Mouse (Mus musculus): ENCODE results near the gene Gm10644. TPM values are rescaled to one million over a fixed set of nuclear protein-coding genes. Genes with fewer than 3 reads are reported as not detected.
A peak's percentile ranks its signal among the peaks of the same experiment; 100 is the strongest.

Gm10644 gene
- polyA plus RNA-seq, 1 experiment from 2014 or later = 0.86 TPM

GRCm38 (mm10) chr8:83900957-83901270 is 54.1 kb downstream of the Gm10644 start:
- peak overlapping the region; percentile 95 for H3K4me2 ChIP-seq
- no peaks in the 10 kb centered on the region for H3K27me3 ChIP-seq
- no peaks in the 10 kb centered on the region for H3K36me3 ChIP-seq
- WGBS = under 1% methylated on average over 26 of the region's 40 CpGs
- peak overlapping the region; percentile 90 for H3K9ac ChIP-seq
- ATAC-seq (ENCODE audit: borderline replicate concordance, extremely low read depth, low FRiP score, low TSS enrichment) = no peak
- peaks cover 66% of the 10 kb centered on the region for H3K4me1 ChIP-seq
- no peaks in the 10 kb centered on the region for H3K9me3 ChIP-seq
- H3K4me3 ChIP-seq = peak overlapping the region; percentile 95
- H3K27ac ChIP-seq = peak overlapping the region; percentile 99

GRCm38 (mm10) chr8:83900266-83900956 is 54.6 kb downstream of the Gm10644 start:
- peak overlapping the region; percentile 95 for H3K4me3 ChIP-seq
- H3K9me3 ChIP-seq = no peaks in the 10 kb centered on the region
- H3K4me1 ChIP-seq = peaks cover 66% of the 10 kb centered on the region
- H3K9ac ChIP-seq = peak overlapping the region; percentile 90
- 0 out of 2 replicates have a peak, but pooled peaks cover 4% of the 10 kb centered on the region for H3K27me3 ChIP-seq
- H3K27ac ChIP-seq = peak overlapping the region; percentile 99
- peak overlapping the region; percentile 95 for H3K4me2 ChIP-seq
- no peaks in the 10 kb centered on the region for H3K36me3 ChIP-seq
- ATAC-seq (ENCODE audit: borderline replicate concordance, extremely low read depth, low FRiP score, low TSS enrichment) = peak; percentile 2; the same call in 1 of the 2 replicates
- WGBS = under 1% methylated on average over 51 of the region's 100 CpGs

GRCm38 (mm10) chr8:83899363-83900252 is 55.4 kb downstream of the Gm10644 start, which contains the start of gene Adgrl1:
TSS of gene Adgrl1 (plus strand) at chr8:83900105.
- peaks cover 58% of the 10 kb centered on the region for H3K4me1 ChIP-seq
- H3K9me3 ChIP-seq = no peaks in the 10 kb centered on the region
- H3K4me3 ChIP-seq = peak within 1 kb of the TSS; percentile 95
- ATAC-seq (ENCODE audit: borderline replicate concordance, extremely low read depth, low FRiP score, low TSS enrichment) = peak; percentile 90
- peak within 1 kb of the TSS; percentile 90 for H3K9ac ChIP-seq
- H3K27ac ChIP-seq = peak within 1 kb of the TSS; percentile 99
- H3K36me3 ChIP-seq = no peaks in the 10 kb centered on the region
- WGBS = under 1% methylated on average over 58 of the region's 70 CpGs
- peak within 1 kb of the TSS; percentile 95 for H3K4me2 ChIP-seq
- H3K27me3 ChIP-seq = peaks cover 10% of the 10 kb centered on the region

- under 1% methylated on average over 13 of the region's 13 CpGs for WGBS
- Histone ChIP-seq H3K9ac (0 out of 2 replicates have a peak overlapping the region, but pooled peaks have one; percentile 30), H3K27me3 (peaks cover 16% of the 10 kb centered on the region), H3K4me2 (peak overlapping the region; percentile 95), H3K27ac (peak overlapping the region; percentile 99), H3K4me3 (peak overlapping the region; percentile 95), H3K36me3 (no peaks in the 10 kb centered on the region), H3K4me1 (peaks cover 52% of the 10 kb centered on the region), H3K9me3 (no peaks in the 10 kb centered on the region)
- peak; percentile 56 for ATAC-seq (ENCODE audit: borderline replicate concordance, extremely low read depth, low FRiP score, low TSS enrichment)
Observed at GRCm38 (mm10) chr8:83898985-83899362, 56.0 kb downstream of the Gm10644 start.

GRCm38 (mm10) chr8:83898456-83898855 is 56.5 kb downstream of the Gm10644 start:
- peak overlapping the region; percentile 99 for H3K27ac ChIP-seq
- H3K9ac ChIP-seq = no peak overlapping the region

GRCm38 (mm10) chr8:83897211-83897610 is 57.8 kb downstream of the Gm10644 start:
- H3K4me3 ChIP-seq = peak overlapping the region; percentile 19
- peaks cover 16% of the 10 kb centered on the region for H3K27me3 ChIP-seq
- H3K27ac ChIP-seq = no peak overlapping the region
- no peak for ATAC-seq (ENCODE audit: borderline replicate concordance, extremely low read depth, low FRiP score, low TSS enrichment)
- H3K4me1 ChIP-seq = peaks cover 34% of the 10 kb centered on the region
- WGBS = 1% methylated on average over 26 of the region's 26 CpGs
- peak overlapping the region; percentile 57 for H3K4me2 ChIP-seq
- no peaks in the 10 kb centered on the region for H3K36me3 ChIP-seq
- no peaks in the 10 kb centered on the region for H3K9me3 ChIP-seq
- no peak overlapping the region for H3K9ac ChIP-seq

More at GRCm38 (mm10) chr8:83898456-83898855, 56.5 kb downstream of the Gm10644 start:
- Histone ChIP-seq H3K36me3 (no peaks in the 10 kb centered on the region), H3K4me2 (peak overlapping the region; percentile 95), H3K27me3 (peaks cover 16% of the 10 kb centered on the region), H3K9me3 (no peaks in the 10 kb centered on the region), H3K4me1 (peaks cover 46% of the 10 kb centered on the region), H3K4me3 (peak overlapping the region; percentile 95)
- no peak for ATAC-seq (ENCODE audit: borderline replicate concordance, extremely low read depth, low FRiP score, low TSS enrichment)
- 4% methylated on average over 10 of the region's 10 CpGs for WGBS

- no peak for ATAC-seq (ENCODE audit: borderline replicate concordance, extremely low read depth, low FRiP score, low TSS enrichment)
- Histone ChIP-seq H3K27me3 (peaks cover 16% of the 10 kb centered on the region), H3K9me3 (no peaks in the 10 kb centered on the region), H3K4me2 (no peak overlapping the region), H3K9ac (no peak overlapping the region), H3K4me1 (peaks cover 26% of the 10 kb centered on the region), H3K27ac (no peak overlapping the region), H3K36me3 (no peaks in the 10 kb centered on the region), H3K4me3 (no peak overlapping the region)
- WGBS = 81% methylated on average over 7 of the region's 7 CpGs
Observed at GRCm38 (mm10) chr8:83896461-83896860, 58.5 kb downstream of the Gm10644 start.

GRCm38 (mm10) chr8:83895894-83896293 is 59.1 kb downstream of the Gm10644 start:
- H3K27me3 ChIP-seq = peaks cover 16% of the 10 kb centered on the region
- 8% methylated on average over 5 of the region's 5 CpGs for WGBS
- no peaks in the 10 kb centered on the region for H3K9me3 ChIP-seq
- H3K4me3 ChIP-seq = no peak overlapping the region
- no peak overlapping the region for H3K4me2 ChIP-seq
- H3K27ac ChIP-seq = no peak overlapping the region
- peaks cover 24% of the 10 kb centered on the region for H3K4me1 ChIP-seq
- no peak for ATAC-seq (ENCODE audit: borderline replicate concordance, extremely low read depth, low FRiP score, low TSS enrichment)
- no peaks in the 10 kb centered on the region for H3K36me3 ChIP-seq
- no peak overlapping the region for H3K9ac ChIP-seq

- Histone ChIP-seq H3K4me1 (peaks cover 22% of the 10 kb centered on the region), H3K9ac (no peak overlapping the region), H3K4me3 (no peak overlapping the region), H3K9me3 (no peaks in the 10 kb centered on the region), H3K27me3 (peaks cover 16% of the 10 kb centered on the region), H3K36me3 (no peaks in the 10 kb centered on the region), H3K27ac (no peak overlapping the region), H3K4me2 (no peak overlapping the region)
- no peak for ATAC-seq (ENCODE audit: borderline replicate concordance, extremely low read depth, low FRiP score, low TSS enrichment)
- 5% methylated on average over 5 of the region's 5 CpGs for WGBS
Observed at GRCm38 (mm10) chr8:83893915-83894314, 61.1 kb downstream of the Gm10644 start.

- no peak for ATAC-seq (ENCODE audit: borderline replicate concordance, extremely low read depth, low FRiP score, low TSS enrichment)
- 52% methylated on average over 4 of the region's 4 CpGs for WGBS
- no peak overlapping the region for H3K4me2 ChIP-seq
Observed at GRCm38 (mm10) chr8:83892061-83892460, 62.9 kb downstream of the Gm10644 start.

GRCm38 (mm10) chr8:83888409-83888808 is 66.6 kb downstream of the Gm10644 start:
- ATAC-seq (ENCODE audit: borderline replicate concordance, extremely low read depth, low FRiP score, low TSS enrichment) = no peak
- H3K27me3 ChIP-seq = no peaks in the 10 kb centered on the region
- H3K4me1 ChIP-seq = no peaks in the 10 kb centered on the region
- no peak overlapping the region for H3K9ac ChIP-seq
- WGBS = 60% methylated on average over 2 of the region's 2 CpGs
- H3K27ac ChIP-seq = no peak overlapping the region
- H3K9me3 ChIP-seq = no peaks in the 10 kb centered on the region
- H3K4me2 ChIP-seq = no peak overlapping the region
- no peak overlapping the region for H3K4me3 ChIP-seq
- H3K36me3 ChIP-seq = no peaks in the 10 kb centered on the region

More at GRCm38 (mm10) chr8:83892061-83892460, 62.9 kb downstream of the Gm10644 start:
- Histone ChIP-seq H3K9ac (no peak overlapping the region), H3K4me1 (peaks cover 4% of the 10 kb centered on the region), H3K27me3 (peaks cover 16% of the 10 kb centered on the region), H3K9me3 (no peaks in the 10 kb centered on the region), H3K4me3 (no peak overlapping the region), H3K36me3 (no peaks in the 10 kb centered on the region), H3K27ac (no peak overlapping the region)
